Comparison of ENCODE assay signal across 29 mouse cellular contexts in the genomic region with DNA sequence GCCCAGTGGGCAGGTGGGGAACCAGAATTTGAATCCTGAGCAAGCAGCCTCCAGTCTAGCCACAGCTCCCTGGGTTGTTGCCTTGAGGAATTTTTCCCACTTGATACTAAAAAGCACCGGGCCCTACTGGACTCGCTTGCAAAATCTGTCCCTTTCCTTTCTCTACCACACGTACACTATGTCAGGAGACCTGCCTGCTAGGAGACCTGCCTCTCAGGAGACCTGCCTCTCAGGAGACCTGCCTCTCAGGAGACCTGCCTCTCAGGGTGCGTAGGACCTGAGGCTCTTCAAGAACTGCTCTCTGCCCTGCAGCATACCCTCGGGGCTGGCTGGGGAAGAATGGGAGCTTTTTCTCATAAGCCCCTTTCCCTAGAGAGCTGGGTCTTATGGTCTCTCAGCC. TPM values are rescaled to one million over a fixed set of nuclear protein-coding genes. Genes with fewer than 3 reads are reported as not detected.
A peak's percentile ranks its signal among the peaks of the same experiment; 100 is the strongest.
DNase-seq lines count a peak whose midpoint lies in the region; ATAC-seq and TF ChIP-seq lines count a peak whose summit lies in the region.
"Had no signal": no experiment of that assay in that cellular context is flagged by ENCODE, and none has a peak within 500 bp of the region (broad histone marks: within the 10 kb centered on the region; RNA-seq: fewer than 3 reads in every experiment).

No protein-coding gene starts in this region.

- no peak for TF ChIP-seq CTCF in stomach, postnatal 0 days (IDR thresholded peaks at IDR 0.05; ENCODE audit: low read depth)

- 82% methylated on average over 5 of the region's 5 CpGs for WGBS in midbrain, embryonic 10.5 days
- 82% methylated on average over 5 of the region's 5 CpGs for WGBS in midbrain, embryonic 11.5 days
- 84% methylated on average over 5 of the region's 5 CpGs for WGBS in stomach, embryonic 16.5 days
- WGBS in stomach, postnatal 0 days: 85% methylated on average over 5 of the region's 5 CpGs

- H3K36me3 ChIP-seq in midbrain, embryonic 10.5 days: no peaks in the 10 kb centered on the region
- H3K36me3 ChIP-seq in midbrain, embryonic 11.5 days (ENCODE audit: control insufficient read depth, insufficient read depth, low read length): no peaks in the 10 kb centered on the region
- no peaks in the 10 kb centered on the region for H3K36me3 ChIP-seq in stomach, embryonic 16.5 days (ENCODE audit: control insufficient read depth, insufficient read depth, low read length)
- no peaks in the 10 kb centered on the region for H3K36me3 ChIP-seq in stomach, postnatal 0 days (ENCODE audit: control insufficient read depth, insufficient read depth, low read length)
- H3K36me3 ChIP-seq: embryonic facial prominence, embryonic 12.5 days; embryonic facial prominence, embryonic 15.5 days; G1E; hindbrain, embryonic 13.5 days had no signal

- H3K27me3 ChIP-seq in midbrain, embryonic 10.5 days (ENCODE audit: low read depth, poor library complexity, severe bottlenecking): peaks cover 7% of the 10 kb centered on the region; the same call in 1 of the 2 replicates
- no peaks in the 10 kb centered on the region for H3K27me3 ChIP-seq in midbrain, embryonic 11.5 days (ENCODE audit: control insufficient read depth, insufficient read depth, low read length)
- H3K27me3 ChIP-seq in stomach, embryonic 16.5 days (ENCODE audit: control insufficient read depth, insufficient read depth, low read length): no peaks in the 10 kb centered on the region
- no peaks in the 10 kb centered on the region for H3K27me3 ChIP-seq in stomach, postnatal 0 days (ENCODE audit: control insufficient read depth, insufficient read depth, low read length)
- H3K27me3 ChIP-seq: embryonic facial prominence, embryonic 12.5 days; embryonic facial prominence, embryonic 15.5 days; hindbrain, embryonic 13.5 days had no signal

- peaks cover 31% of the 10 kb centered on the region for H3K4me1 ChIP-seq in midbrain, embryonic 10.5 days
- H3K4me1 ChIP-seq in midbrain, embryonic 11.5 days (ENCODE audit: control insufficient read depth, insufficient read depth, low read length): no peaks in the 10 kb centered on the region
- peaks cover 33% of the 10 kb centered on the region for H3K4me1 ChIP-seq in stomach, embryonic 16.5 days (ENCODE audit: control insufficient read depth, insufficient read depth, low read length)
- H3K4me1 ChIP-seq in stomach, postnatal 0 days (replicated peaks; ENCODE audit: control insufficient read depth, insufficient read depth): peaks cover 6% of the 10 kb centered on the region; the same call in 1 of the 2 replicates
- H3K4me1 ChIP-seq: embryonic facial prominence, embryonic 12.5 days had no signal

- ATAC-seq in midbrain, embryonic 11.5 days (ENCODE audit: low FRiP score): no peak
- ATAC-seq in stomach, embryonic 16.5 days (ENCODE audit: insufficient read depth, low FRiP score): no peak
- ATAC-seq in stomach, postnatal 0 days (ENCODE audit: low FRiP score, low TSS enrichment): no peak
- ATAC-seq in megakaryocyte, adult 5-6 weeks (ENCODE audit: poor library complexity, severe bottlenecking): no peak
- ATAC-seq: forebrain, embryonic 14.5 days; forebrain, postnatal 0 days had no signal

- no peak overlapping the region for H3K4me2 ChIP-seq in midbrain, embryonic 11.5 days
- H3K4me2 ChIP-seq in stomach, embryonic 16.5 days (ENCODE audit: low read depth, low read length): no peak overlapping the region
- no peak overlapping the region for H3K4me2 ChIP-seq in stomach, postnatal 0 days (replicated peaks; ENCODE audit: low read depth)
- H3K4me2 ChIP-seq: embryonic facial prominence, embryonic 12.5 days; embryonic facial prominence, embryonic 15.5 days; heart, embryonic 11.5 days; hindbrain, embryonic 13.5 days had no signal

- H3K9ac ChIP-seq in midbrain, embryonic 11.5 days (ENCODE audit: low read length): no peak overlapping the region
- H3K9ac ChIP-seq in stomach, embryonic 16.5 days (ENCODE audit: low read length): peak overlapping the region; percentile 11; the same call in 1 of the 2 replicates
- H3K9ac ChIP-seq in stomach, postnatal 0 days (ENCODE audit: low read length): no peak overlapping the region
- H3K9ac ChIP-seq: embryonic facial prominence, embryonic 12.5 days; embryonic facial prominence, embryonic 15.5 days; forebrain, postnatal 0 days; hindbrain, embryonic 13.5 days had no signal

- TF ChIP-seq EP300 in stomach, postnatal 0 days (optimal IDR thresholded peaks at IDR 0.05): no peak

- no peak overlapping the region for H3K4me3 ChIP-seq in midbrain, embryonic 10.5 days
- no peak overlapping the region for H3K4me3 ChIP-seq in midbrain, embryonic 11.5 days (ENCODE audit: low read depth, low read length)
- no peak overlapping the region for H3K4me3 ChIP-seq in stomach, embryonic 16.5 days (replicated peaks; ENCODE audit: low read length)
- H3K4me3 ChIP-seq in stomach, postnatal 0 days (ENCODE audit: low read depth, low read length): no peak overlapping the region
- H3K4me3 ChIP-seq: embryonic facial prominence, embryonic 12.5 days; embryonic facial prominence, embryonic 15.5 days; gastrocnemius, adult 2 months; hindbrain, embryonic 13.5 days had no signal

- peak; percentile 42 to 63 for DNase-seq in lung, adult 18-20 months
- no peak for DNase-seq in lung, postnatal 10 days
- DNase-seq in midbrain, embryonic 10.5 days (ENCODE audit: low spot score): no peak
- no peak for DNase-seq in midbrain, embryonic 11.5 days (ENCODE audit: low spot score, missing footprints)
- DNase-seq in stomach, postnatal 0 days (ENCODE audit: low spot score): no peak
- DNase-seq: adrenal gland, adult 2 months; adrenal gland, postnatal 14 days; B cell, adult 2 months; cerebellum, adult 11 months; cerebellum, adult 2 months; cerebellum, adult 9-11 months; cerebellum, postnatal 25 days; forebrain, postnatal 0 days; gastrocnemius, adult 2 months; gastrocnemius, postnatal 14 days; heart, adult 11 months had no signal

- peak overlapping the region; percentile 2; the same call in 1 of the 2 replicates for H3K27ac ChIP-seq in midbrain, embryonic 10.5 days (replicated peaks)
- H3K27ac ChIP-seq in midbrain, embryonic 11.5 days (ENCODE audit: low read depth, low read length): no peak overlapping the region
- H3K27ac ChIP-seq in stomach, embryonic 16.5 days (ENCODE audit: low read length): no peak overlapping the region
- no peak overlapping the region for H3K27ac ChIP-seq in stomach, postnatal 0 days (replicated peaks)
- H3K27ac ChIP-seq: embryonic facial prominence, embryonic 12.5 days; embryonic facial prominence, embryonic 15.5 days; gastrocnemius, adult 2 months; hindbrain, embryonic 13.5 days had no signal

- no peaks in the 10 kb centered on the region for H3K9me3 ChIP-seq in midbrain, embryonic 10.5 days (replicated peaks)
- no peaks in the 10 kb centered on the region for H3K9me3 ChIP-seq in midbrain, embryonic 11.5 days (ENCODE audit: control insufficient read depth, low read length)
- H3K9me3 ChIP-seq in stomach, embryonic 16.5 days (replicated peaks; ENCODE audit: control insufficient read depth, low read length): no peaks in the 10 kb centered on the region
- H3K9me3 ChIP-seq in stomach, postnatal 0 days (ENCODE audit: control insufficient read depth, low read length): no peaks in the 10 kb centered on the region
- H3K9me3 ChIP-seq: embryonic facial prominence, embryonic 12.5 days; embryonic facial prominence, embryonic 15.5 days; G1E; hindbrain, embryonic 13.5 days had no signal

RNA-seq across cellular contexts. Expression of gene Atp2c2, which starts 13.6 kb away (rescaled TPM):
- 1.2 and 1.6 TPM in 2 replicates for polyA plus RNA-seq in midbrain, embryonic 10.5 days (2016; fragmentation: Nextera tagmentation; extraction: Ambion mirVana)
- 0.22 and 0.33 TPM in 2 replicates for polyA plus RNA-seq in midbrain, embryonic 11.5 days (2014; fragmentation: Nextera tagmentation; extraction: Ambion mirVana)
- polyA plus RNA-seq in stomach, embryonic 16.5 days (2015; fragmentation: Nextera tagmentation; extraction: Ambion mirVana): 10.8 and 15.9 TPM in 2 replicates
- polyA plus RNA-seq in stomach, postnatal 0 days (2015; fragmentation: Nextera tagmentation; extraction: Ambion mirVana): 7.7 and 8.8 TPM in 2 replicates
- not detected in 2 replicates for total RNA-seq in megakaryocyte, adult 5-6 weeks (2015)
- total RNA-seq in megakaryocyte, adult 5-6 weeks (2017): not detected in 2 replicates
- total RNA-seq: CH12.LX; common myeloid progenitor, adult 5-6 weeks; forebrain, postnatal 0 days; G1E; gastrocnemius, postnatal 4 days; heart, postnatal 25 days; hematopoietic stem cell, adult 5-6 weeks had no signal
- polyA plus RNA-seq: adrenal gland, adult 2 months; G1E had no signal

RNA-seq across cellular contexts. Expression of gene Wfdc1, which starts 47.3 kb away (rescaled TPM):
- polyA plus RNA-seq in midbrain, embryonic 10.5 days (2016; fragmentation: Nextera tagmentation; extraction: Ambion mirVana): 20.5 and 32.9 TPM in 2 replicates
- 8.8 and 11.8 TPM in 2 replicates for polyA plus RNA-seq in midbrain, embryonic 11.5 days (2014; fragmentation: Nextera tagmentation; extraction: Ambion mirVana)
- polyA plus RNA-seq in stomach, embryonic 16.5 days (2015; fragmentation: Nextera tagmentation; extraction: Ambion mirVana): 33.9 and 38.6 TPM in 2 replicates
- 58.0 and 61.0 TPM in 2 replicates for polyA plus RNA-seq in stomach, postnatal 0 days (2015; fragmentation: Nextera tagmentation; extraction: Ambion mirVana)
- not detected in 2 replicates for total RNA-seq in megakaryocyte, adult 5-6 weeks (2015)
- total RNA-seq in megakaryocyte, adult 5-6 weeks (2017): not detected in 2 replicates
- total RNA-seq: CH12.LX; common myeloid progenitor, adult 5-6 weeks; G1E; hematopoietic stem cell, adult 5-6 weeks had no signal
- polyA plus RNA-seq: G1E had no signal

Comparison
In these comparisons a context has a peak if more than half of its experiments do, and no peak if none do; other contexts are left out.
1. DNase-seq: peak in lung, adult 18-20 months (2 of 2); none in lung, postnatal 10 days (single experiment), midbrain, embryonic 10.5 days (single experiment), midbrain, embryonic 11.5 days (single experiment) and stomach, postnatal 0 days (single experiment).